Mouse (Mus musculus) monocyte, adult 5-6 weeks (primary cell): ENCODE results near the gene Sorl1. TPM values are rescaled to one million over a fixed set of nuclear protein-coding genes. Genes with fewer than 3 reads are reported as not detected.

ENCODE experiments used
- ATAC-seq: fragments of 153-309, 156-312 bp; replicated peaks from 2 replicates; pipeline ENCODE4 v1.8.0; 2017; ENCODE audit warnings: mild to moderate bottlenecking; ENCODE audit not compliant: low TSS enrichment, insufficient number of reproducible peaks, severe bottlenecking, poor library complexity, low FRiP score
- total RNA-seq: library from RNA; stranded (forward); fragments of 200-1000, 200-491, 200-594 nt; gene quantifications from 3 replicates; pipeline ENCODE4 v1.2.3, GENCODE M21; 2017

Gene Sorl1
- total RNA-seq, 1 experiment from 2014 or later: 111 TPM

DNA sequence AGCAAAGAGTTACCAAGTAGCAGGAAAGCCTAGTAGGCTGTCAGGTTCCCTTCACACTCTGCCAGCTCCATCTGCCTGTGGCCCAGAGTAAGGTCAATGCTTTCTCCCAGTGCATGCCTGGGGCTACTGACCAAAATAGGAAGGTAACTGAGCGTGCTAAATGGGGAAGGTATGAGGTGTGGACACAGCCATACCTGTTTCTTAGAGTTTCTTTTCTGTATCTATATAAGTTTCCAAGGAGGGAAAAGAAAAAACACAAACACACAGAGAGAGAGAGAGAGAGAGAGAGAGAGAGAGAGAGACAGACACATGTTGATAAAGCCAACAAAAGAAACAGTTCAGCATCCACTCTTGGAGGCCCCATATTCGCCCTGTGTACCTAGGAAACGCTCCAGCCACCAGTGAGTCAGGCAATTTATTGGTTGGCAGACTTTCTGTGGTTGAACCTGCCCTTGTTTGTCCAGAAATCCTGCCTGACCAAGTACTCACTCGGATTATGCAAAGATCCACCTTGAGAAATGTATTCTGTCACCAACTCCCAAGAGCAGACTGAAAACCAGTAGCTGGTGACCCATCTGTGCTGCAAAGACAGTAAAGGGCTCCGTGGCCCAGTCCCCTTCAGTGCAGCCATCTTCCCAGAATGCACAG lies 25.5 kb downstream of the Sorl1 start:
- no peak for ATAC-seq

GRCm38 (mm10) chr9:42097731-42098473 lies 26.2 kb downstream of the Sorl1 start:
- ATAC-seq: 0 out of 2 replicates have a peak, but pooled peaks have one; percentile 11

DNA sequence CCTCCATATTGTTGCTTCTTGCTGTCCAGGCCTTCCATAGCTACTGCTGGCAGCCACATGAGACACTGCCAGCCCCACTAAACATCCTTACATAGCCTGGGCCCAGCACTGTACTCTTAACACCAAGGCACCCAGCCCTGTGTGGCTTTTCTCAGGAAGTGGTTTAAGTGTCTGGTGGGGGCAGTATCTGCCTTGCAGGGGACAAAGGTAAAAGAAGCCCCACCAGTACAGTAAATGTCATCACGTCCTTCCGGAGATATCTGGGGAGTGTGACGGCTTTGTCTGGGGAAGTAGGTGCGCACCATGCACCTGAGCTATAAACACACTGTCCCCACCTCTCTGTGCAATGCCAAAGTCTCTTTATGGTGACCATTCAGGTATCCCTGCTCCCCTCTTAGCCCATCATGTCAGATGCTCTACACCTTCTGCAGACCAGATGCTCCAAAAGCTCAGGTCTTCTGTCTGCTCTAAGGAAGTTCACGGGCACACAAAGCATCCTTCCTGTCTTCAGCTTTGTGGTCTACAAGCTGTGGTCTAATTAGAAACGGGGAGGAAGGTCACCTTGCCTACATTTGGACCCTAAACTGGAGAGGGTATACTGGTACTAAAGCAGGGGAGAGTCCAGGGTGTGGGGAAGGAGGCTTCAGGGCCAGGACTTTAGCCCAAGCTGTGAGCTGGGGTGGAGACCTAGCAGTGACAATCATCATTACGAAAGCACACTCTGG lies 26.9 kb downstream of the Sorl1 start:
- peak; percentile 18 for ATAC-seq

DNA sequence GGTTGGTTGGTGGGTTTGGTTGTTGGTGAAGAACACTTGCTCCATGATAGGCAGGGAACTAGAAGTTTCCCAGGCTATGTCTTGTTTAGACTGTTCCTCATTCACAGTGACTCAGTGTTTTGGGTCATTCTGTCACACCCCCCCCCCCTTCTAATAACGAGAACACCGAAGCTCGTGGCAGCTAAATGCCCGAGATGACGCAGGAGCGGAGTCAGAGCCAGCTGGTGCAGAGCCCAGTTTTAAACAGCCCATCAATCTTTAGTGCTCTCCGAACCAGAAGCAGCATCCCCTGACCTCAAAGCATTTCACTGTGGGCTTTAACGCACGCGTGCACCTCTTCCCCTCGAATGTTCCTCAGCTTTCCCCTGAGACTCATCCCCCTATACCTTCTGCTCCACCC lies 29.3 kb downstream of the Sorl1 start:
- peak; percentile 73 for ATAC-seq

DNA sequence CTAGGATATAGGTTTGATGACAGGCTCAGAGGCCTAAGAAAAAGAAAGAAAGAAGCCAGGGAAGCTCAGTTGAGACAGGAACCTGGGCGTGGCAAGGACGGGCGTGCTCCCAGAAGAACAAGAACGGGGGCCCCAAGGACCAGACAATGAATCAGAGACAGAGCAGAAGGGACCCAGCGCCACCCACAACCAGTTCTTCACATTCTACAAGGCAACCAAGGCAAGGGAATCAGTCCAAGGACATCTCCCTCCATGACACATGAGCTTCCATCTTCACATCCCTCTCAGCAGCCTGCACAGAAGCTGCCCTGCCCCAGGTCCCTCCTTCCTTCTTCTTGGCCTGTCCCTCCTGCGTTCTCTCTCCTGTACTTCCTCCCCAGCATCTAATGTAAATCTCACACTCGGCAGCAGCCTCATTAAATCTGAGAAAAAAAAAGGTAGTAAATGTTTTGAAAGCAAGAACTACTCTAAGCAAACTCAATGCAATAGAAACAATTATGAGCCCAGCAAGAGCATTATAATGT lies 30.0 kb downstream of the Sorl1 start:
- peak; percentile 53 for ATAC-seq

DNA sequence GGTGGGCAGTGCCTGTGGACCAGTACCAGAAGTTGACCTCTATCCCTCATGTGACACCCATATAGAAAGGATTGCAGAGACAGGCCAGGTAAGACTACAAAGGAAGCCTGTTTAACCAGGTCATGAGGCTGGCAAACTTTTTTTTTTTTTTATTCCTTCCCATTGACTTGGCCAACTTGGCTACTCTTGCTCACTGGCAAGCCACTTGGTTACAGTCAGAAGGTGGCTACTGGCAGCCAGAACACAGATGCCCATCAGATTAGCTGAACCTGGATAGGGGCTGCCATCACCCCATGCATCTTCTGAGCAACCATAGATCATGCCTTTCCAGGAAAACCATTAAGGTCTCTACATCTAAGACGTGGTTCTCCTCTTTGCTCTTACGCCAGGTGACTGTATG lies 31.3 kb downstream of the Sorl1 start:
- no peak for ATAC-seq

GRCm38 (mm10) chr9:42091561-42091960 lies 32.5 kb downstream of the Sorl1 start:
- no peak for ATAC-seq

- no peak for ATAC-seq
Measured at GRCm38 (mm10) chr9:42087921-42088320, 36.2 kb downstream of the Sorl1 start.

DNA sequence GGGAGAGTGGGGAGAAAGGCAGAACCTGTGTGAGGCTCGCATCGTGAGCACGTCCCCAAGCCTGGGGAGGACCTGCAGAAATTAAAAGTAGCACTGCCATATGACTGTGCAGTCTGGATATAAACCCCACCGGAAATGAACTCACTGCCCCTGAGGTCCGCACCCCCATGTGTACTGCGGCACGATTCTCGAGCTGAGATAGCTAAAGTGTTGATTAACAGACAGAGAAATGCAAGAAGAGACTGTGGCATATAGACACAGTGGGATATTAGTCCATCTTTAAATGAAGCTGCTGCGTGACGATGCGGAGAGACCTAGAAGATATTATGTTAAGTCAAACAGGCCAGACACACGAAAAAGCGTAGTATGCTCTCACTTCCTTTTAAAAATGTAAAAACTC lies 38.1 kb downstream of the Sorl1 start:
- ATAC-seq: no peak

- peak; percentile 75 for ATAC-seq
Measured at GRCm38 (mm10) chr9:42083661-42084067, 40.4 kb downstream of the Sorl1 start.

- ATAC-seq: no peak
Measured at GRCm38 (mm10) chr9:42081681-42082530, 42.2 kb downstream of the Sorl1 start.

DNA sequence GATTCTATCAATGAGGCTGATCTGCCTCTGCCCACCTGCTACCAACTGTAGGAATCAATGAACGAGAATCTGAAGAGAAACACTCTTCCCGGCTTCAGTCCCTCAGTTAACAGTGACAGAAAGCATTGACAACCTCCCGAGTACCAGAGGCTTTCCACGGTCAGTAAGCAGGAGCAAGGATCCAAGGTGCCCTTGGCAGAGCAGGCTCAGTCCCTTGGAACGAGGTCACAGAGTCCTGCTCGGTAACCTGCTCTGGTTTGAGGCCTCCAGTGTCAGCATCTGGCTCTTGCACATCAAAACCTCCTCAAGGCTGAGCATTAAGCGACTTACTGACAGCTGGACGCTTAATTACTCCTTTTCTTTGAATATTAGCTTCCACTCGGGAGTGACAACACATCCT lies 43.4 kb downstream of the Sorl1 start:
- ATAC-seq: no peak

DNA sequence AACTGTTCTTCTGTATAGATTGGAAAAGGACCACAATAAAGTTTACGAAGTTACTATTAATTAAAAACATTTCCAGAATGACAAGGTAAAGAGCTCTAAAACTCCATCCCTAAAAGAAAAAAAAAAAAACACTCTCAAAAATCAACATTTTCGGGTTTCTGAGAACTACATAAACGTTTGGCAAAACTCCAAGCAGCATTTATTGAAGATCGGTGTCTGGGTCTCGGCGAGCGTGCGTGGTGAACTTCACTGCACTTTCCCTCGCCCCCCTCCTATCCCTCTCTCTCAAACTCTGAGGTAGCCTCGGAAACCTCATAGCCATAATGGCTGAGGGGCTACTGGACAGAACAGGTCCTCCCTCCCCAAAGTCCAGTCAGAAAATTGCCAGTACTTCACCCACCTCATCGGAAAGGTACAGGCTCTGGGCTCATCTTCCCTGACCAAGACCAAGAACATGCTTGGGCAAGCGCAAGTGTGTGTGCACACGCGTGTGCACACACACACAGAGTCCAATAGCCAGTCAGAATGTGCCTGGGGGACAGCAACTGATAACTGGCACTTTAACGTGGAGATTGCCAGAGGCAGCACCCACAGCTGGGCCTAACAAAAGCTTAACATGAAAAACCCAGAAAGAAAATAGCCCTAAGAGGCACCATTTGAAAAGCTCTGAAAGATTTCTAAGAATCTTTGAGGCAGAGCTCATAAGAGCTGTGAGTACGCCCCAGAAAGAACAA lies 46.8 kb downstream of the Sorl1 start:
- no peak for ATAC-seq

DNA sequence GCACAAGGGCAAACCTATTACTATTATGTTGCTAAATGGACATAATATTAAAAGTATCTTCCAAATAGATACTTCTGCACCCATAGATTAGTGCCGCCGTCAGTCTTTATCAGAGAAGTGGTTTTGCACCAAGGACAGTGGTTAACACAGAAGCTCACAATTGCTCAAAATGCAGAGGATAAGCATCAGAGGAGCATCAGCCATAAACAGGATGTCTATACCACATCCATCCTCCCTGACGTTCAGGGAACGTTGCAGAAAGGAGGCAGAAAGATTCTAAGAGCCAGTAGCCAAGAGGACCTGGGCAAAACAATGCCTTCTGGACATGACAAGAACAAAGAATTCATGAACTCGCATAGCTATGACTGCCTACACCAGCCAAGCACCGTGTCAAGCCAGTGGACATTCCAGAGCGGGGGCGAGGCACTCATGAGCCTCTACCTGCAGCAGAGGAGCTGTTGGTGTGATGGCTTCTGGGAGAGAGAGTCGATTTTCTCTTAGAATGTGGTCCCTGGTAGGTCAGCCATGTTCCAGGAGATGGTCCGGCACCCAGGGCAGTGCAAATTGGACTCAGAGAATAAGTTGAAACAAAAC lies 47.7 kb downstream of the Sorl1 start:
- ATAC-seq: peak; percentile 62

DNA sequence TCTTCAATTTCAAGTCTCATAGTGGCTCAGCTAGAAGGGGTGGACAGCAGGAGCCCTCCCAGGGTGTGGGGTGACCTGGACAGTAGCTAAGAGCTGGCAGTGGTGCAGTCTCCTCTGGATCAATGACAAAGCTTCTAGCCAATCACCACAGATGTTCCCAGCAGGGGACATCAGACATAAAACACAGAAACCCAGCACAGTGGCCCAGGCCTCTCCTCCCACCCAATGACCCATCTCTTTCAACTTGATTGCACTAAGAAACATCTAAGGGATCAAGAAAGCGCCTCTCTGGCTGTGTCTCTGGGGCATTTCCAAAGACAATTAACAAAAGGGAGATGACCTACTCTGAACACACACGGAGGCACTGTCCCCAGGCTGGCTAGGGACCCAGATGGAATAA lies 48.9 kb downstream of the Sorl1 start:
- no peak for ATAC-seq

DNA sequence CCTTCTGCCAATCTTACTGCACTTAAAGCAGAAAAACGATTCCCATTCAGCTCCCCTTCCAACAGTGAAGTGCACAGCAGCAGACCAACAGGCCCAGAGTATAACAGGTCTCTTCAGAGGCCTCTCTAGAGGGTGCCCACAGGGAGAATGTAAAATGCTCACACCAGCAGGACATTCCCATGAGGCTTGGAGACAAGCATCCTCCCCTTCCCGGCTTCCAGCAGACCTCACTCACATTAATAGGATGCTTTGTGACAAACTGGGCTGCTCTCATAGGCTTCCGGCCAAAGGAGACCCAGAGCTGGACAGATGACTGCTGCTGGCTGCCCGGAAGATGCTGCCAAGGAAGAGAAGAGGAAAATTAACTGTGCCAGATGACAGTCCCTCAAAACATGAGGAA lies 52.1 kb downstream of the Sorl1 start:
- ATAC-seq: no peak

GRCm38 (mm10) chr9:42070856-42071255 lies 53.2 kb downstream of the Sorl1 start:
- ATAC-seq: no peak

DNA sequence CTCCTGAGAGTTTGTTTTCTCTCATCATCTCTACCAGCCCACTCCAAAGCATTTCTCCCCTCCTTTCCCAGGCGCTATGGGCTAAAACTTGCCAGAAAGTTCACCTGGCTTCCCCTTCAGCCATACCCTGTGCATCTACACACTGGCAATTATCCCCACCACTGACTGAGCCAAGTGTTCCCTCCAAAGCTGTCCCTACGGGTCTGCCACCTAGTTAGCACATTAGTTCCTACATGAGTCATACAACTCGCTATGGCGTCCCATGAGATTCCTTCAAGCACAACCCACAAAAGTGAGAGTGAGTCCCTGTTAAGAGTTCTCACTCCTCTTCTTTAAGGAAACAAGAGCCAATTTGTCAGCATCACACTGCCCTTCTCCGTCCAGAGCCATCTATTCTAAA lies 54.6 kb downstream of the Sorl1 start:
- ATAC-seq: no peak
